Mouse (Mus musculus) midbrain, embryonic 16.5 days (tissue): Measurements from ENCODE around the gene Auts2. TPM values are rescaled to one million over a fixed set of nuclear protein-coding genes. Genes with fewer than 3 reads are reported as not detected.

Experiments
- ATAC-seq: fragments of 200-750 bp; cut with Nextera tagmentation; 2 replicates; pipeline ENCODE4 v1.8.0; 2017; ENCODE audit warnings: moderate TSS enrichment
- H3K27ac ChIP-seq: fragments of 300-500 bp; sonication (generic); 2 replicates; pipeline ENCODE4 v1.5.1; 2014; ENCODE audit warnings: mild to moderate bottlenecking, low read length, mixed read lengths
- H3K27me3 ChIP-seq: fragments of 300-500 bp; sonication (generic); 2 replicates; pipeline ENCODE4 v1.6.1; 2014; ENCODE audit warnings: low read depth, low read length, mixed read lengths; ENCODE audit not compliant: control insufficient read depth, insufficient read depth
- H3K36me3 ChIP-seq: fragments of 300-500 bp; sonication (generic); 2 replicates; pipeline ENCODE4 v1.6.1; 2014; ENCODE audit warnings: mild to moderate bottlenecking, low read length, moderate library complexity, mixed read lengths; ENCODE audit not compliant: control insufficient read depth, insufficient read depth
- H3K4me1 ChIP-seq: fragments of 300-500 bp; sonication (generic); 2 replicates; pipeline ENCODE4 v1.6.1; 2014; ENCODE audit warnings: mild to moderate bottlenecking, low read length, mixed read lengths; ENCODE audit not compliant: control insufficient read depth, insufficient read depth
- H3K4me2 ChIP-seq: fragments of 300-500 bp; sonication (generic); 2 replicates; pipeline ENCODE4 v1.6.1; 2014; ENCODE audit warnings: mild to moderate bottlenecking, low read length, mixed read lengths
- H3K4me3 ChIP-seq: fragments of 300-500 bp; sonication (generic); 2 replicates; pipeline ENCODE4 v1.5.1; 2014; ENCODE audit warnings: low read depth, mild to moderate bottlenecking, low read length, moderate library complexity, mixed read lengths
- H3K9ac ChIP-seq: fragments of 300-500 bp; sonication (generic); 2 replicates; pipeline ENCODE4 v1.6.1; 2014; ENCODE audit warnings: low read depth, low read length, mixed read lengths
- H3K9me3 ChIP-seq: fragments of 300-500 bp; sonication (generic); replicated peaks from 2 replicates; pipeline ENCODE4 v1.6.1; 2014; ENCODE audit warnings: mild to moderate bottlenecking, low read length, mixed read lengths; ENCODE audit not compliant: control insufficient read depth, poor library complexity, severe bottlenecking
- WGBS: fragments of 180-500 bp; shearing (Covaris S2); extraction: QIAGEN DNeasy Blood & Tissue Kit; methylation state at CpG from one replicate; pipeline ENCODE4 v1.1.7; 2014; 5-methylcytosine and 5-hydroxymethylcytosine counted together
- polyA plus RNA-seq: library from polyadenylated mRNA; unstranded; fragments of >200 nt; fragmentation: Nextera tagmentation; extraction: Ambion mirVana; gene quantifications from 2 replicates; pipeline ENCODE4 v1.2.1, GENCODE M21; 2015

Auts2 gene
- polyA plus RNA-seq, 1 experiment from 2014 or later, result 49.8 TPM

GRCm38 (mm10) chr5:132489736-132490313 is 53.3 kb downstream of the Auts2 start:
- Histone ChIP-seq H3K9ac (no peak overlapping the region), H3K27me3 (no peaks in the 10 kb centered on the region), H3K36me3 (no peaks in the 10 kb centered on the region), H3K4me2 (no peak overlapping the region), H3K4me3 (no peak overlapping the region), H3K4me1 (peaks cover 19% of the 10 kb centered on the region), H3K9me3 (no peaks in the 10 kb centered on the region), H3K27ac (no peak overlapping the region)
- ATAC-seq, result no peak
- WGBS, result 67% methylated on average over 7 of the region's 7 CpGs

GRCm38 (mm10) chr5:132486831-132487230 is 56.3 kb downstream of the Auts2 start:
- H3K4me2 ChIP-seq, result no peak overlapping the region
- WGBS, result 15% methylated on average over 7 of the region's 7 CpGs
- no peak overlapping the region for H3K9ac ChIP-seq
- peaks cover 19% of the 10 kb centered on the region for H3K4me1 ChIP-seq
- no peaks in the 10 kb centered on the region for H3K9me3 ChIP-seq
- H3K27ac ChIP-seq, result no peak overlapping the region
- no peaks in the 10 kb centered on the region for H3K36me3 ChIP-seq
- H3K27me3 ChIP-seq, result no peaks in the 10 kb centered on the region
- no peak overlapping the region for H3K4me3 ChIP-seq
- ATAC-seq, result no peak

GRCm38 (mm10) chr5:132485994-132486393 is 57.1 kb downstream of the Auts2 start:
- Histone ChIP-seq H3K4me2 (no peak overlapping the region), H3K4me3 (no peak overlapping the region), H3K9ac (no peak overlapping the region), H3K9me3 (no peaks in the 10 kb centered on the region), H3K27ac (no peak overlapping the region), H3K27me3 (no peaks in the 10 kb centered on the region), H3K36me3 (no peaks in the 10 kb centered on the region), H3K4me1 (peaks cover 21% of the 10 kb centered on the region)
- ATAC-seq, result no peak
- 87% methylated on average over 6 of the region's 6 CpGs for WGBS

GRCm38 (mm10) chr5:132485448-132485847 is 57.7 kb downstream of the Auts2 start:
- no peak for ATAC-seq
- H3K4me2 ChIP-seq, result no peak overlapping the region
- H3K9me3 ChIP-seq, result no peaks in the 10 kb centered on the region
- H3K4me1 ChIP-seq, result peaks cover 25% of the 10 kb centered on the region
- H3K27me3 ChIP-seq, result no peaks in the 10 kb centered on the region
- H3K9ac ChIP-seq, result no peak overlapping the region
- no peaks in the 10 kb centered on the region for H3K36me3 ChIP-seq
- H3K27ac ChIP-seq, result no peak overlapping the region
- H3K4me3 ChIP-seq, result no peak overlapping the region
- WGBS, result 88% methylated on average over 3 of the region's 3 CpGs

- no peak overlapping the region for H3K27ac ChIP-seq
- no peak overlapping the region for H3K4me3 ChIP-seq
- no peaks in the 10 kb centered on the region for H3K36me3 ChIP-seq
- WGBS, result 66% methylated on average over 3 of the region's 3 CpGs
- no peak overlapping the region for H3K9ac ChIP-seq
- no peak overlapping the region for H3K4me2 ChIP-seq
- H3K27me3 ChIP-seq, result no peaks in the 10 kb centered on the region
- no peak for ATAC-seq
- H3K9me3 ChIP-seq, result no peaks in the 10 kb centered on the region
- H3K4me1 ChIP-seq, result peaks cover 18% of the 10 kb centered on the region
These were observed 61.7 kb downstream of the Auts2 start for GRCm38 (mm10) chr5:132481476-132481875.

GRCm38 (mm10) chr5:132480461-132480860 is 62.7 kb downstream of the Auts2 start:
- no peak overlapping the region for H3K4me2 ChIP-seq
- peaks cover 18% of the 10 kb centered on the region for H3K4me1 ChIP-seq
- no peak overlapping the region for H3K9ac ChIP-seq
- H3K9me3 ChIP-seq, result no peaks in the 10 kb centered on the region
- H3K27ac ChIP-seq, result no peak overlapping the region
- WGBS, result 34% methylated on average over 6 of the region's 6 CpGs
- no peaks in the 10 kb centered on the region for H3K36me3 ChIP-seq
- H3K27me3 ChIP-seq, result no peaks in the 10 kb centered on the region
- no peak for ATAC-seq
- H3K4me3 ChIP-seq, result no peak overlapping the region

GRCm38 (mm10) chr5:132479227-132479857 is 63.8 kb downstream of the Auts2 start:
- Histone ChIP-seq H3K27me3 (no peaks in the 10 kb centered on the region), H3K4me1 (peaks cover 18% of the 10 kb centered on the region), H3K4me2 (no peak overlapping the region), H3K36me3 (no peaks in the 10 kb centered on the region), H3K27ac (no peak overlapping the region), H3K9ac (no peak overlapping the region), H3K4me3 (no peak overlapping the region), H3K9me3 (no peaks in the 10 kb centered on the region)
- no peak for ATAC-seq
- 30% methylated on average over 11 of the region's 11 CpGs for WGBS

GRCm38 (mm10) chr5:132477533-132477932 is 65.6 kb downstream of the Auts2 start:
- no peaks in the 10 kb centered on the region for H3K27me3 ChIP-seq
- H3K9me3 ChIP-seq, result no peaks in the 10 kb centered on the region
- no peak for ATAC-seq
- peaks cover 27% of the 10 kb centered on the region for H3K4me1 ChIP-seq
- H3K4me3 ChIP-seq, result no peak overlapping the region
- 3% methylated on average over 1 of the region's 1 CpGs for WGBS
- no peak overlapping the region for H3K27ac ChIP-seq
- H3K9ac ChIP-seq, result no peak overlapping the region
- H3K36me3 ChIP-seq, result no peaks in the 10 kb centered on the region
- H3K4me2 ChIP-seq, result no peak overlapping the region

GRCm38 (mm10) chr5:132472905-132473321 is 70.2 kb downstream of the Auts2 start:
- peaks cover 12% of the 10 kb centered on the region for H3K4me1 ChIP-seq
- ATAC-seq, result no peak
- no peak overlapping the region for H3K9ac ChIP-seq
- H3K4me2 ChIP-seq, result no peak overlapping the region
- no peaks in the 10 kb centered on the region for H3K27me3 ChIP-seq
- WGBS, result 42% methylated on average over 5 of the region's 5 CpGs
- H3K27ac ChIP-seq, result no peak overlapping the region
- H3K4me3 ChIP-seq, result no peak overlapping the region
- no peaks in the 10 kb centered on the region for H3K36me3 ChIP-seq
- H3K9me3 ChIP-seq, result no peaks in the 10 kb centered on the region
